Mouse (Mus musculus): ENCODE measurements at regions not wholly inside any gene's neighbourhood (a gene's known extent, or its start where the extent isn't known, plus 50 kb on each side); places are given as distances from the start of the nearest gene placed in this dataset.

GRCm38 (mm10) chr3:52632635-52633034, 364.5 kb downstream of the Foxo1 start:
- no peak for ATAC-seq (replicated peaks; ENCODE audit: low FRiP score, low TSS enrichment, poor library complexity, severe bottlenecking)

GRCm38 (mm10) chr3:52630209-52630608, 362.1 kb downstream of the Foxo1 start:
- ATAC-seq (replicated peaks; ENCODE audit: low FRiP score, low TSS enrichment, poor library complexity, severe bottlenecking): no peak

- ATAC-seq (replicated peaks; ENCODE audit: low FRiP score, low TSS enrichment, poor library complexity, severe bottlenecking): no peak
Observed at GRCm38 (mm10) chr3:52625125-52625524, 357.0 kb downstream of the Foxo1 start.

GRCm38 (mm10) chr3:52622530-52622929, 354.4 kb downstream of the Foxo1 start:
- ATAC-seq (replicated peaks; ENCODE audit: low FRiP score, low TSS enrichment, poor library complexity, severe bottlenecking): no peak

GRCm38 (mm10) chr3:52621936-52622335, 353.8 kb downstream of the Foxo1 start:
- no peak for ATAC-seq (replicated peaks; ENCODE audit: low FRiP score, low TSS enrichment, poor library complexity, severe bottlenecking)

GRCm38 (mm10) chr3:52618925-52619224, 350.7 kb downstream of the Foxo1 start:
- no peak for ATAC-seq (replicated peaks; ENCODE audit: low FRiP score, low TSS enrichment, poor library complexity, severe bottlenecking)

GRCm38 (mm10) chr3:52618212-52618924, 350.2 kb downstream of the Foxo1 start:
- no peak for ATAC-seq (replicated peaks; ENCODE audit: low FRiP score, low TSS enrichment, poor library complexity, severe bottlenecking)

GRCm38 (mm10) chr3:52617413-52618149, 349.4 kb downstream of the Foxo1 start:
- no peak for ATAC-seq (replicated peaks; ENCODE audit: low FRiP score, low TSS enrichment, poor library complexity, severe bottlenecking)

GRCm38 (mm10) chr3:52611881-52612280, 343.7 kb downstream of the Foxo1 start:
- ATAC-seq (replicated peaks; ENCODE audit: low FRiP score, low TSS enrichment, poor library complexity, severe bottlenecking): no peak

GRCm38 (mm10) chr3:52610466-52610865, 342.3 kb downstream of the Foxo1 start:
- no peak for ATAC-seq (replicated peaks; ENCODE audit: low FRiP score, low TSS enrichment, poor library complexity, severe bottlenecking)

GRCm38 (mm10) chr3:52608086-52608426, 339.9 kb downstream of the Foxo1 start:
- ATAC-seq (replicated peaks; ENCODE audit: low FRiP score, low TSS enrichment, poor library complexity, severe bottlenecking): no peak

GRCm38 (mm10) chr3:52607379-52608085, 339.4 kb downstream of the Foxo1 start:
- ATAC-seq (replicated peaks; ENCODE audit: low FRiP score, low TSS enrichment, poor library complexity, severe bottlenecking): no peak

- no peak for ATAC-seq (replicated peaks; ENCODE audit: low FRiP score, low TSS enrichment, poor library complexity, severe bottlenecking)
Observed at GRCm38 (mm10) chr3:52605261-52605771, 337.2 kb downstream of the Foxo1 start.

GRCm38 (mm10) chr3:52603244-52603704, 335.1 kb downstream of the Foxo1 start:
- ATAC-seq (replicated peaks; ENCODE audit: low FRiP score, low TSS enrichment, poor library complexity, severe bottlenecking): no peak

- no peak for ATAC-seq (replicated peaks; ENCODE audit: low FRiP score, low TSS enrichment, poor library complexity, severe bottlenecking)
Observed at GRCm38 (mm10) chr3:52601011-52601745, 333.0 kb downstream of the Foxo1 start.

GRCm38 (mm10) chr3:52600581-52600980, 332.4 kb downstream of the Foxo1 start:
- no peak for ATAC-seq (replicated peaks; ENCODE audit: low FRiP score, low TSS enrichment, poor library complexity, severe bottlenecking)

GRCm38 (mm10) chr3:52600146-52600545, 332.0 kb downstream of the Foxo1 start:
- no peak for ATAC-seq (replicated peaks; ENCODE audit: low FRiP score, low TSS enrichment, poor library complexity, severe bottlenecking)

GRCm38 (mm10) chr3:52586418-52586817, 318.3 kb downstream of the Foxo1 start:
- no peak for ATAC-seq (replicated peaks; ENCODE audit: low FRiP score, low TSS enrichment, poor library complexity, severe bottlenecking)

- ATAC-seq (replicated peaks; ENCODE audit: low FRiP score, low TSS enrichment, poor library complexity, severe bottlenecking): no peak
Observed at GRCm38 (mm10) chr3:52579917-52580316, 311.8 kb downstream of the Foxo1 start.

GRCm38 (mm10) chr3:52579096-52579495, 311.0 kb downstream of the Foxo1 start:
- no peak for ATAC-seq (replicated peaks; ENCODE audit: low FRiP score, low TSS enrichment, poor library complexity, severe bottlenecking)
